Mouse (Mus musculus) ES-E14 (cell line): ENCODE data around the gene Rasgef1b.

Experiments
- CHD2 ChIP-seq: IDR thresholded peaks from 2 replicates; pipeline ENCODE4 v1.6.1; 2014; ENCODE audit warnings: mild to moderate bottlenecking, low read depth, low read length, inconsistent platforms
- HCFC1 ChIP-seq: IDR thresholded peaks from 2 replicates; pipeline ENCODE4 v1.6.1; 2012; ENCODE audit warnings: low read length, inconsistent platforms, borderline replicate concordance; ENCODE audit not compliant: insufficient read depth
- MAFK ChIP-seq: IDR thresholded peaks from 2 replicates; pipeline ENCODE4 v1.6.1; 2014; ENCODE audit warnings: mild to moderate bottlenecking, low read depth, low read length, inconsistent platforms; ENCODE audit not compliant: insufficient read depth
- ZNF384 ChIP-seq: IDR thresholded peaks from 2 replicates; pipeline ENCODE4 v1.6.1; 2012; ENCODE audit warnings: low read depth, low read length, inconsistent platforms

DNA sequence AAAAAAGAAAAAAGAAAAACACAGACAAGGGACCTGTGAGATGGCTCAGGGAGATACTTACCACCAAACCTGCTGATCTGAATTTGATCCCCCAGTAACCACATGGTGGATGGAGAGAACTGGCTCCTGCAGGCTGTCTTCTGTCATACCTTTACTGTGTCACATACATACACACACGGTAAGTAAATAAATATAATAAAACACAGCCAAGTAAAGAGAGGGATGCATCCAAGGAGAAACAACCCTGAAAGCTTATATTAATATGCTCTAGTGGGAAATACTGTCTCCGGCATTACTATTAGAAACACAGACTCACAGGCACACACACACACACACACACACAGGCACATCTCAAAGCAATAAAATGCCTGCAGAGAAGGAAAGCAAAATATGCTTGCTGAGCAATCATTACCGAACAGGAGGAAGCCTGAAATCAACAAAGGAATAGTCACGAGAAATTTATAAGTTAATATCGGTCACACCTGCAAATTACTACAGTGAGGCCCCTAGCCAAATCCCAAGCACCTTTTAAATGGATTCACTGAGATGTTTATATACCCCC lies 23.9 kb upstream of the Rasgef1b start:
- TF ChIP-seq HCFC1: no peak
- no peak for TF ChIP-seq CHD2
- TF ChIP-seq MAFK: no peak
- no peak for TF ChIP-seq ZNF384
